Mouse (Mus musculus) embryo, embryonic 11 days (tissue): ENCODE data around the gene Spag9.

Experiments used
- DNase-seq: peaks from one replicate; pipeline ENCODE4 v3.0.0-alpha.2; 2015

Gene Spag9

DNA sequence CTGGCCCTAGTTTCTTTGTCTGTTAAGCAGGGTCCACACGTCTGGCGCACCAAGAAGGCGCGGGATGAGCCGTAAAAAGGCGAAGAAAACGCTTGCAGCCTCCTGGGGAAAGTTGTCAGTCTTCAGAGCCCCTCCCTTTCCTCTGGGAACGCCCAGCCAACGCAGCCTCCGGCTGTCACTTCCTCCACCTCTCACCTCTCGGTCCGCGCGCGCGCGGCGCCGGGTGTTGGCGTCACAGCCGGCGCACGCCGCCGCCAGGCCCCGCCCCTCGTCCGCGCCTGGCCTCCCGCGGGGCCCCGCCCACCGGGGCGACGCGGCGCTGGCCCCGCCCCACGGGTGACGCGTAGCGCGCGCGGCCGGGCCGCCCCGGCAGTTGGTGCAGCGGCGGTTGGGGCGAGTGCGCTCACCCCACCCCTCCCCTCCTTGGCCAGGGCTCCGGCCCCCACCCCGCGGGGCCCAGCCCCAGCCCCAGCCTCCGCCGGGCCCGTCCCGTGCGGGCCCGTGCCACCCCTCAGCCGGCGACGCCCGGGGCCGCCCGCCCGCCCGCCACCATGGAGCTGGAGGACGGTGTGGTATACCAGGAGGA lies at the start of gene Spag9:
TSS of gene Spag9 (plus strand) at position 372 of the 586 bp plus-strand sequence.
- DNase-seq, result peak; percentile 96

DNA sequence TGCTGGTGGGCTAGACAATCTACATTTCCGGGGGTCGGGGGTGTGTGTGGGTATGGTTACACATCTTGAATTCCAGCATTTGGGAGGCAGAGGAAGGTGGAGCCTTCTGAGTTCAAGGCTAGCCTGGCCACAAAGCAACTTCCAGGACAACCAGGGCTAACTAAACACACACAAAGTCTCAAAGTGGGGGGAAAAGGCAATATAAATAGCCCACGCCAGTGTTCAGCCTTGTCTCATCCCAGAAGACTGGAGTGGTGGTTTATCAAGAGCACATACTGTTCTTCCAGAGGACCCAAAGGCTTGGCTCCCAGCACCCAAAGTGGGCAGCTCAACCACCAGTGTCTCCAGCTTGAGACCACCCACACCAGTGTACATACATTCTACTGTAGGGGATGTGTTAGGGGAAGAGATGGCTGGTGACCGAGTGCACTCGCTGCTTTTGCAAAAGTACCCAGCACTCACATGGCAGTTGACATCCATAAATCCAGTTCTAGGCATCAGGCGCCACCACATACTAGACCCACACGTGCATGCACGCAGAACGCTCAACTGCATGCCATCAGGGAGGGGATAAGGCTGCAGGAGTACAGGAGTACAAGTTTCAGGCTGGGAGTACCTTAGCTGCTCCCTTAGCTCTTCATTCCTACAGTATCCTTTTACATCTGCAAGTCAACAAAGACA lies 46.9 kb upstream of the Spag9 start:
- no peak for DNase-seq

DNA sequence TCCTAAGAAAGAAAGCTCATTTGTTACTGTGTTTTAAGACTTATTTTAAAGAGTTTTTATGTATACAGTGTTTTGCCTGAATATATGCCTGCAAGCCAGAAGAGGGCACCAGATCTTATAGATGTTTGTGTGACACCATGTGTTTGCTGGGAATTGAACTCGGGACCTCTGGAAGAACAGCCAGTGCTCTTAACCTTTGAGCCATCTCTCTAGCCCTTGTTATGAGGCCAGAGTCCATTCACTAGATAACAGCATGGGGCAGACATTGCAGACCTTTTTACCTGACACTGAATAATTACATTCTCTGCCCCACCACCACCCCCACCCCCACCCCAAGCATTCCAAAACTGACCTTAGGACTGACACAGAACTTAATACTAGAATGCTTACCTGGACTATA lies 45.8 kb upstream of the Spag9 start:
- DNase-seq, result no peak

DNA sequence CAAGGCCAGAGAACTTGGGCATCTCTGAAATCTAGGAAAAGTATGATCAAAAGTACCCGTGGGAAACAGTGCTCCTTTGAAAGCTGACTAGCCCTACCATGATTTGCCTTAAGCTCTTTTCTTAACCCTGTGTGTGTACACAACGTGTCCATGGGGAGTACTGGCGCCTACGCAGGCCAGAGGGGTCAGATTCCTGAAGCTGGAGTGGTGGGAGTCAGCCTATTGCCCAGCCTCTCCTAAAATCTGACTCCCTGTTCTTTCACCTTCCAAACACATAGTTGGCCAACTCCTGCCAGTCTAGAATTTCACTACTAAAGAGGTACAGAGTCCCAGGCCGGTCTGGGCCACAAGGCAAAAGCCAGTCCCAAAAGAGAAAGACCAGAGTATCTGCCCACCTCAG lies 43.5 kb upstream of the Spag9 start:
- DNase-seq, result no peak

DNA sequence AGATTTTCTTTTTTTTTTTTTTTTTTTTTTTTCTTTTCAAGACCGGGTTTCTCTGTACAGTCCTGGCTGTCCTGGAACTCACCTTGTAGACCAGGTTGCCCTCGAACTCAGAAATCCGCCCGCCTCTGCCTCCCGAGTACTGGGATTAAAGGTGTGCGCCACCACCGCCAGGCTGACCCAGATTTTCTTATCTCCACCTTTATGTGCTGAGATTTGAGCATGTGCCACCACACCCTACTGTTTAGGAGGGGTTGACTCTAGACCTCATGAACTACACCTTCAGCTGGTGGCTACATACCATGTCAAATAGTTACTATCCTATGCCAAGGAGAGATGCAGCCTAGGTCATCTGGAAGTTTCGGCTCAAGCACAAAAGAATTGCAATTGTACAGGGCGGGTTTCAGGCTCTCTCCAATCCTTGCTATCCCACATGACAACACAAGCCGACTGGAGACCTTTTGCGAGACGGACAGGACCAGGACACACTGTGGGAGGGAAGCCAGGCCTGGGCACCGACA lies 41.1 kb upstream of the Spag9 start:
- DNase-seq, result no peak

DNA sequence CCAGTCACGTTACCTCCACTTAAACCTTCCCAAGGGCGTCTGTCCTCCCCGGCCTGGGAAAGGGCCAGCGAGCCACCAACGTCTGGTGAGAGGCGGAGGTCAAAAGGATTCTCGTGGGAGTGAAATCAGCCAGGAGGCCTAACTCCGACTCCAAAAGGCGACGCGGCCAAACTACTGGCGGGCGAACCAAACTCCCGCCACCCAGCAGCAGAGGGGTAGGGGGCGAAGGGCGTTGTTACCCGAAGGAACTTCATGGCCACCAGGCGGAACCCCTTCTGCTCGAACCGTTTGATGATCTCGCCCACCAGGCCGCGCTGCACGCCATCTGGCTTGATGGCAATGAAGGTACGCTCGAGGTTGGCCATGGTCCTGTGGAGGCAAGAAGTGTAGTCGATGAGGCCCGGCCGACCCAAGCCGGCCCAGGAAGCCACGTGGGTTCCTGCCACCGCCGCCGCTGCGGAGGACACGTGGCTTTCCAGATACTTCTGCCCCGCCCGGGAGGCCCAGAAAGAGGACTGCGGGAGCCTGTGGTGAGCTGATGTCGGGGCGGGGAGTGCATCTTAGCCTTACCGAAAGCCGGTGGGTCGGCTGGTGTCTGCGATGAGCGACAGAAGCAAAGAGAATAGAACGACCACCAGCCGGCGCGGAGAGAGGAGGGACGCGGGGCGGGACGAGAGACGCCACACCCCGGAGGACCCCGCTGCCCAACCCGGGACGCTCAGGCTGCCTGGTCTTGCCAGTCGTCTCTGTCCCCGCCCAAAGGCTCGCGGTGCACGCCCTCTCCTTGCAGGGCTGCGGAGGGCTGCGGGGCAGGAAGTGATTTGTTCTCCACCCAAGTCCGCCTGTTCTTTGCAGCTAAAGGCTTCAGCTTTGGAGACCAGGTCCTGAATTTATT lies 40.4 kb upstream of the Spag9 start:
- DNase-seq, result peak; percentile 96

DNA sequence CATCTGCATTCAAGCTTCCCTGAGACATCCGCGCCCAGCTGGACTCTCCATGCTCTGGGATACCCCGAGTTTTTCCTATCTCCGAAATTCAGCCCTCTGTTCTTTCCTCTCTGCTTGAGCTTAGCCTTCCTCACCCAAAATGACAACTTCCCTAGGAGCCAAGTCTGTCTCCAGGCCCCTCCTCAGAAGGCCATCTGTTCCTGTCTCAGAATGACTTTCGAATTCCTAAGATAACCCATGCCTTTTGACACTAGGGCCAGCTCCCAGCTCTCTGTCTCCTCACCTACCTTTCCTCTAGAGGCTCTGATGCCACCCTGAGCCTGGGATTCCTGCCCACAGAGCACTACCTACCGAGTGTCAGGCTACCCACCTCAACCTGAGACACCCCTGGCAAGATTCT lies 39.7 kb upstream of the Spag9 start, which contains the start of gene Nme2:
TSS of gene Nme2 (minus strand) at position 101 of the 400 bp plus-strand sequence.
- no peak for DNase-seq

DNA sequence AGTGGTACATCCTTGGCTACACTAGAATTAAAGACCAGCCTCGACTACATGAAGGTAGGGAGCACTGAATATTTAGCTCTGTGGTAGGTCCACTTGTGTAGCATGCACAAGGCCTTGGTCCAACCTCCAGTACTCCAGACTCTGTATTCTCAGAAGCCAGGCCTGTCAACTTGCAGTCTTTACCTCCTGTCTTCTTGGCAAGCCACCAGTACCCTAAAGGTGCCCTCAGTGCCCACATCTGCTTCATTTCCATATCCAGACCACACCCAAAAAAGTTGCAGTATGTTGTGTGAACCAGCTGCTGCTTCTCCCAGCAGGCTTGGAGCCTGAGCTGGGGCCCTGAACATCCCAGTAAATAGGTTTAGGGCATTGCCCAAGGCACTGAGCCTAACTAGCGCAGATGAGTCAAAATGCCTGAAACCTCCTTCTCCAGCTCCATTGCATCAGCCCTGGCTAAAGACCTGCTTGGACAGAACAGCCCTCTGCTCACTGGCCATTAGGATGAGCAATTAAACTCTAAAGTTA lies 38.8 kb upstream of the Spag9 start:
- DNase-seq, result no peak

DNA sequence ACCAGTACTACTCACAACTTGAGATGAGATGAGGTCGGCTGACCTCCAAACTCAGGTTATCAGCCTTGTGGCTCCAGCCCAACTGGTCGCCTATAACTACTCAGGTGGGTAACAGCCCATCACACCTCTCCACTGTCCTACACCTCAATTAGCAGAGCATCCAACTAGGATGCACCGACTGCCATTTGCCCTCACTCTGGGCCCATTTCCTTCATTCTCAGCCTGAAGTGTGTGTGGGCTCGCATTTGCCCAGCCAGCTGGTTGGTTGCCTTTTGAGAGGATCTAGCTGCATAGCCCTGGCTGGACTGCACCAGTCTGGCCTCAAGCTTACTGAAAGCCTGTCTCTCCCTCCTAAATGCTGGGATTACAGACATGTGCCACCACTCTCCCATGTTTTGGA lies 38.1 kb upstream of the Spag9 start:
- no peak for DNase-seq

DNA sequence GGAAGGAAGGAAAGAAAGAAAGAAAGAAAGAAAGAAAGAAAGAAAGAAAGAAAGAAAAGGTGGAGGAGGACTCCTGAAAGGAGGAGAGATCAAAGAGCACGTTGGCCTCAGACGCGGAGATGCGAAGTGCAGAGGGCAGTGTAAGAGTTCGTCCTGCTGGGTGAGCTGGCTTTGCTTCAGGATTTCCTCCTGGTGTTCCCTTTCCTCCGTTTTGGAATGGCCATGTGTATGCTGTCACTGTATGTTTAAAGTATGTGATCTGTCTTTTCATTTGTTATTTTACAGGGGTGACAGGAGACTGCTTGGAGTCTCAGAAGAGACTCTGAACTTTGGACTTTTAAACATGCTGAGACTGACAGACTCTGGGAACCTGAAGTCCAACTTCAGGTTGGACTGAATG lies 34.4 kb upstream of the Spag9 start:
- no peak for DNase-seq

DNA sequence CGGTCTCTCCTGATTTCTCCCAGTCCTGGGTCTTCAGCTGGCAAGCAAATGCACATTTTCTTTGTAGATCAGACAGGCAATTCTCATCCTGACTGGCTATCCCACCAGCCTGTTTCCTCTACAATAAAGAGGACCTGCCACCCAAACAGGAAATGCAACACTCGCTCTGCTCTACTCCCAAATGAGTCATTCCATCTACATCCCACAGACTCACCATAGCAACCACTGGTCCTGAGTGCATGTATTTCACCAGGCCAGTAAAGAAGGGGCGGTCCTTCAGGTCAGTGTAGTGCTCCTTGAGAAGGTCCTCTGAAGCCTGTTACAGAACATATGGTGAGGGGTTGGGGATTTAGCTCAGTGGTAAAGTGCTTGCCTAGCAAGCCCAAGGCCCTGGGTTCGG lies 32.9 kb upstream of the Spag9 start:
- DNase-seq, result no peak

DNA sequence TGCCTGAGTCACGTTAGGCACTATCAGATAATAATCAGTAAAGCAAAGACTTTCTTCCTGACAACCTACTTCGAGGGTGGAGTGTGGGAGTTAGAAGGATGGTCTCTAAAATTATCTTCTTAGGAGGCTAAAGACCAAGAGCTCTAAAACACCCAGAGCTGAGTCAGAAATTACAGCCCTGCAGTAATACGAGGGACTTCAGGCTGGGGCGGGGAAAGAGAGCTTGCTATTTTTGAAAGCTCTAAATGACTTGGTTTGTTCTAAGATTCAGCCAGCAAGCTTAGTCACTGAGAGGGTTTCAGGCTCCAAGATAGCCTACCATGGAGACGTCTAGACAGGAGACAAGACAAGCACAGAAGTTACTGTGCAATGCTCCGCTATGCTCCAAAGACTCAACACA lies 30.5 kb upstream of the Spag9 start:
- no peak for DNase-seq

DNA sequence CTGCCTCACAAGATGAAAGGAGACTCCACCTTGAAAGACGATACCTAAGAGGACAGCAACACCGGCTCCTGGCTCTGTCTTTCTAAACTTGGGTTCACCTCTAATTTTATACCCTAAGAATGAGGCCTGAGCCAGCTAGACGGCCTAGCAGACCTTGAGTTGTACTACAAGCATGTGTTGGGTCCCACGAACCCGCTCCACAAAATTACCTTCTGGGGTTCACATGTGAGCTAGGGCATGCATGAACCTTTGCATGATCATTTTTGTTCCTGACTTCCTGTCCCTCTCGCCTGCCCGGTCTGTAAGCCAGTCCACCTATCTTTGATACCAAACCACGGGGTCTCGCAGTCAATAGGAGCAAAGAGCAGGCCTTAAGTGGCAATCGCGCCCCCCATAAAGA lies 28.5 kb upstream of the Spag9 start:
- DNase-seq, result peak; percentile 19

DNA sequence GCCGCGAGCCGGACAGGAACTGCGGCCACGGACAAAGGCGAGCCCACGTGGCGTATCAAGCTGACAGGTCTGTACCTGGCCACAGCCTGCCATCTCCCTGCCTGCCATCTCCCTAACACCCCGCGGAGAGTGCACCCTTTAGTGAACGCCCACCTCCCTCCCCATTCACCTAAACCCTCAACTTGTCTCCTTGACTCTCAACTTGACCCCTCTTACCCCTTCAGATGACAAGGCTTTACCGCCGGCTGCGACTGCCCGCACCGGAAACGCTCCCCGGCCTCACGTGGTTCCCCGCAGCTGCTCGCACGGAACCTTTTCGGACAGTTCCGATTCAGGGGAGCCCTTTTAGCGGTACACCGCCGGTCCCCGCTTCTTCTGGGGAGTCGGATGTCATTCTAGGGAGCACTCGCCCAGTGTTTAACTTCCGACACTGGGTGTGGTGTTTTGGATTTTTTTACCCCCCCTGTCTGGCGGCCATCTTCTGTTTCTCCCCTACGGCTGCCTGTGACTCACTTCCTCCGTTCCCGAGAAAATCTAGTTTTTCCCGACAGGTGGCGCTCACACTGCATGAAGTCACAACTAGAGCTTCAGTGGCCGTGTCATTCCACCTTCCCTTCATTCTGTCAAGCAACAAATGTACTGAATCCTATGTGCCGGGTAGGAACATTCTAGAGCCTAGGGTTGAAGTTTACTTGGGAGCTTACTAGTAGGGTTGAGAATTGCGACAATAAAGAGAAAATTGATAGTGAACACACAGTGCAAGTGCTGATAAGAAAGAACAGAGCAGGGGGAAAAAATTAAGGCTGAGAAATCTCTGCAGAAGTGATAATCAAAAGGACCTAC lies 27.7 kb upstream of the Spag9 start, which contains the start of the genes Gm20390 and Nme1:
TSS of gene Gm20390 (minus strand) at position 289 of the 843 bp plus-strand sequence.
TSS of gene Nme1 (minus strand) at position 517 of the 843 bp plus-strand sequence.
- peak; percentile 96 for DNase-seq

DNA sequence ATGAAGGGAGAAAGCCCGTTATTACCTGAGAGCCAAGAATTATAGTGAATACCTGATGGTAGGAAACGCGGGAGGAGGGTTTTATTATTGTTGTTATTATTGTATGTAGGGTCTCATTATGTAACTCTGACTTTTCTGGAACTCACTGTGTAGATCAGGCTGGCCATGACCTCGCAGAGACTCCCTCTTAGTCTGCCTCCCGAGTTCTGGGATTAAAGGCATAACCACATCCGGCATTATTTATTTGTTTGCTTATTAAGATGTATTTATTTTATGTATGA lies 27.1 kb upstream of the Spag9 start:
- DNase-seq, result no peak

DNA sequence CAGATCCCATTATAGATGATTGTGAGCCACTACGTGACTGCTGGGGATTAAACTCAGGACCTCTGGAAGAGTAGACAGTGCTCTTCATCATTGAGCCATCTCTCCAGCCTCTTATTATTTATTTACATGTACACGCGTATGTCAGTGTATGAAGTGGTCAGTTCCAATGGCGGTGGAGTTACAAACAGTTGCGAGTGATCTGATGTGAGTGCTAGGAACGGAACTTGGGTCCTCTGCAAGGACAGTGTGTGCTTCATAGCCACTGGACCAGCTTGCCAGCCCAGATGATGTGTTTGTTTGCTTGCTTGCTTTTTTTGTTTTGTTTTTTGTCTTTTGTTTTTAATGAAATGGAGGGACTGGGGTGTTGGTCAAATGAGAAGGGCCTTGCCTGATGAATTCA lies 26.7 kb upstream of the Spag9 start:
- DNase-seq, result no peak

DNA sequence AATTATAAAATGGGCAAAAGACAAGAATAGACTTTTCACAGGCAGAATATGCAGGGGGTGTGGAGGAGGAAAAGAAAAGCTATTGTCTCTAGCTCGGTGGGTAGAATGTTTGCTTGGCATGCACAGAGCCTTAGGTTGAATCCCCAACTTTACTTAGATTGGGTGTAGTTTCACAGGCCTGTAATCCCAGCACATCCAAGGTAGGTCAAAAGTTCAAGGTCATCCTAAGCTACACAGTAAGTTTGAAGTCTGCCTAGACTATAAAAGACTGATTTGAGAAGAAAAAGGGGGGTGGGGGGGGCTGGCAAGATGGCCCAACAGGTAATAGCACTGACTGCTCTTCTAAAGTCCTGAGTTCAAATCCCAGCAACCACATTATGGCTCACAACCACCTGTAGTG lies 26.1 kb upstream of the Spag9 start:
- DNase-seq, result no peak

DNA sequence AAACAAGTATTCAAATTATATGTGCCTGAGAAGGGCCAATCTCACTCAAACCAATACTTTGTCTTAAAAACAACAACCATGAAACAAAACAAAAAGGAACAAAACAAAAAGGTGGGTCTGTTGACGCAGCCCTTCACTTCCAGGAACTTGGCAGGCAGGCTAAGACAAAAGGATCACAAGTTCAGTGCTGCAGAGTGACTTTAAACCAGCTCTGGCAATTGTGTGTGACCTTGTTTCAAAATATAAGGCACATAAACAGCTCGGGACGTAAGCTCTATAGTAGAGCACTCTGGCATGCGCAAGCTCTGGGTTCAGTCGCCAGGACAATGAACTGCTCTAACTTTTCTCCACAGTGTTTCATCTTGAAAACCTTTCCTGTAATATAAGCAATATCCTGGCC lies 22.9 kb upstream of the Spag9 start:
- no peak for DNase-seq

DNA sequence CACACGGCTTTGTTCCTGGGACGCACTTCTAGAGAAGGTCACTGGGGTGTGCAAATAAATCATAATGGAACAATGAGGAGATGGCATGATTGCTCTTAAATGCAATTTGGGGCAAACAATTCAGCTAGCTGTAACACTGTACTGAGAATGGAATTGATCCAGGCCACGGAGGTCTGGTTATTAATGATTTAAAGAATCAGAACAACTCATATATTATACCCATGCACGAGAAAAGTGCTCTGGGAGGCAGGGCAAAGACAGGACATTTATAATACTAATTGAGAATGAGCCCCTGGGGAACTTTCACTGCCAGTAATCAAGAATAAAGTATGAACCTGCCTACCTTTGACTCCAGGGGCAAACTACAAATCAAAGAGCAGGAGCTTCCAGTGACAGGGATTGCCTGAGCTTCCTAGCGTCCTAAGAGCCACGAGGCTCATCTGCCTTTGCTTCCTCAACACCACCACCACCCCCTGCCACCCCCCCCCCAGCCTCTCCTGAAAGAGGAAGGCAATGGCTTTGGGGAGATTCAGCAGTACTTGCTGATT lies 16.3 kb upstream of the Spag9 start:
- DNase-seq, result peak; percentile 43

DNA sequence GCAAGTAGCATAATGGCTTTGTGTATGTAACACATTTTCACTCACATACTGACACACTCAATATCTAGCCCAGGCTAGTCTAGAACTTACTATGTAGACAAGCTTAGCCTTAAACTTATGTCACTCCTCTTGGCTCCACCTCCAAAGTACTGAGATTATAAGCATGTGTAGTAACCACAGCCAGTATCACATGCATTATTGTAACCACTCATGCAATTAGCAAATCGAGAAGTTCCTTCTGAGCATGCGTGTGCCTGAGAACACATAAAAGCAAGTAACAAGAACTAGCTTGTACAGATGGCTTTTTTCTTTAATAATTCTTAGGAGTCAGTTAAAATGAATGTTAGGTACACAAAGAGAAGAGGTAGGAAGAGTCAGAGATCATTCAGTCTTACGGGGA lies 11.3 kb upstream of the Spag9 start:
- no peak for DNase-seq

DNA sequence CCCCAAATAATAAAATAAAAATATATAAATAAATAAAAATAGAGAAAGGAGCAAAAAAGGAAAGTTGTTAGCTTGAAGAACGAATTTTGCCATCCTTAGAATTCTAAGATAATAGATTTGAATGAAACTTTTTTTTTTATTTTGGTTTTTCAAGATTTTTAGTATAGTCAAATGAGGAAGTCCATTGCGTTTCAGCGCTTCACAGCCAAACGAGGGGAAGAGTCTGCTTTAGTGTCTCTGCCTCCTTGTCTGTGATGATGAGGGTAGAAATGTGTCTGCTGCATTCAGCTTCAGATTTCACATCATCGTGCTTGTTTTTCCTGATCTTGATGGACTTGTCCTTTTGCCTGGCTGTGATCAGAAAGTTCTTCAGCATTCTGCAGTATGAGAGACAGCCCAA lies 10.6 kb upstream of the Spag9 start:
- no peak for DNase-seq

DNA sequence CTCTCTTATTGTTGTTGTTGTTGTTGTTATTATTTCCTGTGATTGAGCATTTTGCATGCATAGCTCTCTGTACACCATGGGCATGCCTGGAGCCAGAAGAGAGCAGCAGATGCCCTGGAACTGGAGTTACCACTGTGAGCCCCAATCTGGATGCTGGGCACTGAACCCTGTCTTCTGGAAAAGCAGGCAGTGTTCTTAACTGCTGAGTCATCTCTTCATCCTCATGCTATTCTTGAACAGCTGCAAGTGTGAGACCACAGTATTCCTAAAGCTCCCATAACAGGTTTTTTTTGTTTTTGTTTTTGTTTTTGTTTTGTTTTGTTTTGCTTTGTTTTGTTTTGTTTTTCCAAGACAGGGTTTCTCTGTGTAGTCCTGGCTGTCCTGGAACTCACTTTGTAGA lies 9.6 kb upstream of the Spag9 start:
- DNase-seq, result no peak
